Mouse (Mus musculus) T-helper 2 cell (primary cell): ENCODE measurements around the gene Slc44a1.

Experiments
- in situ Hi-C: fragments of 300-600 bp; cut with MboI, MseI; formaldehyde crosslinking; loops from one replicate; pipeline ENCODE4 v1.15.1; 2025; ENCODE audit warnings: high pct_unique_total_duplicates

Slc44a1 gene

DNA sequence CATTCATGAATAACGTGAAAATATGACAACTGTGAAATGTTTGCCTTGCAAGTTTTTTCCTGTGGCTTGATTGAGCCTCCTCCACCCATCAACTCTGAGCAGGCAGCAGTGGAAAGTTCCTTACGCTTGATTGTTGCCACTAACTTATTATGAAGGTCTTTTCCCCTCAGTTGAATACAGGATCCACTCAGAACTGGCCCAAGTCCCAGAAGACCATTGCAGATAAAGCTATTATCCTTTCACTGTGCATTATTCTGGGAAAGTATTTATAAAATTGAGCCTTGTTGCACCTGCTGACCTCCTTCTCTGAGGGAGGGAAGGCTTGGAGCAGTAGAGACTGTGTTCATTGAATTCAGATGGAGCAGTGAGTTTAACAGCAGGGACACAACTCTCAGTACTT lies 86.2 kb downstream of the Slc44a1 start:
- in situ Hi-C loops, result no loop called here

DNA sequence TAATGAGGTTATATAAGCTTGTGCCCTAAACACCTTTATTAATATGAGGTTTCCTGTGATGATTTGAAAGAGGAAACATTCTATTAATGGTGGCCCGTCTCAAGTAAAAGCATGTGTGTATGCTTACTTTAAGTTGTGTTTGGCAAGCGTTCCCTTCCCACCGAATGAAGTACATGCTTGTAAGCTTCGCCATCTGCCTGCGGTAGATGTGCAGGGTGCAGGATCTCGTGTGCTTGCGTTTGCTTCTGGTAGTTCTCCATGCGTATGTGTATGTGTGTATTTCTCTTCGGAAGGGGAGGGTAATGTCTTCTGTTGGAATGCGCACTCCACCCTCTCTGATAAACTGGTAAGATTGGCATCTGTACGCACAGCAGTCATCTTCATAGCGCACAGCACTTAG lies 95.6 kb downstream of the Slc44a1 start:
- in situ Hi-C loops, result no loop called here

- in situ Hi-C loops, result no loop called here
Observed at GRCm38 (mm10) chr4:53537101-53537500, 96.9 kb downstream of the Slc44a1 start.

GRCm38 (mm10) chr4:53537539-53537938 lies 97.3 kb downstream of the Slc44a1 start:
- in situ Hi-C loops, result no loop called here

DNA sequence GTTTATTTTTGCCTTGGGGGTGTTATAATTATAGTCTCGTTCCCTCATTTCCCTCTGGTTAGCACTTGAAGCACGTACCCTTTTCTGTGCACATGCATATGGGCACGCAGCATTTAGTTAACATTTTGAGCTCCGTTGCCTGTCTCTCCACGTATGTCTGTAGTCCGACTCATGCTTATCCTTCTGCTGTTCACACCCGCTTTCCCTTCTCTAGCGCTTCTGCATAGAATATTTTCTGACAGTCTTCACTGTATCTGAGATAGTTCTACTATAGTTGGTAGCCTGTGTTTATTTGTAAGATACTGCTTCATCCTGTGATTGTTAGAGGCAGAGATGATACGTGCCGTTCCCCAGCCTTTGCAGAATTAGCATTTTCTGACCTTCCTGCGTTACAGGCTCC lies 98.4 kb downstream of the Slc44a1 start:
- in situ Hi-C loops, result no loop called here

GRCm38 (mm10) chr4:53539929-53540328 lies 99.7 kb downstream of the Slc44a1 start:
- in situ Hi-C loops, result no loop called here

DNA sequence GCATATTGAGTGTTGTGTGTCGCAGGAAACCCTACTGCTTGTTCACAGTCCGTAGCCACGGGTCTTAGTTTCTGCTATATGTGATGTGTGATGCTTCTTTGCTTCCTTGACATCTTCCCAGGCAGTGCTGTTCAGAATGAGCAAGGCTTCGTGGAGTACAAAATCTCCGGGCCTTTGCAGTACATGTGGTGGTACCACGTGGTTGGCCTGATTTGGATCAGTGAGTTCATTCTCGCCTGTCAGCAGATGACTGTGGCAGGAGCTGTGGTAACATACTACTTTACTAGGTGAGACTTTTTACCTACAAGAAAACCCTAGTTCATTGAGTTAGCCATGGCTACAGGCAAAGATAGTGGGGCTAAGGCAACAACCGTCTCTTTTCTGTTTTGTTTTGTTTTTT lies 103.2 kb downstream of the Slc44a1 start:
- in situ Hi-C loops, result no loop called here

DNA sequence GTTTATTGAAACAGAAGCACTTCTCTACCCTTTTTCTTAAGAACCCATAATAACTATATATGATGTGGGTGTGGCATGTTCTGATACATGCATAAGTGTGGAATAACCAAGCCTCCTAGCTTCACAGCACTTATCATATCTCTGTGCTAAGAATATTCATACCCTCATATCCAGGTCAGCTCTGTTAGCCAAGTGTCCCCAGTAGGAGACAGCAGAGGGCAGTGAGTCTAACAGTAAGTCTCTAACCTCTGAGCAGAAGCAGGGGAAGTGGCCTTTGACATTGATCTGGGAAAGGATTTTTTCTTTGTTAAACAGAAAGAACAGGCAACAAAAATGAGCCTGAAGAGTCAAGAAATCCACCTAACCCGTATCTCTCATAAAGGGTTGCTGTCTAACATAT lies 104.7 kb downstream of the Slc44a1 start:
- in situ Hi-C loops, result no loop called here

DNA sequence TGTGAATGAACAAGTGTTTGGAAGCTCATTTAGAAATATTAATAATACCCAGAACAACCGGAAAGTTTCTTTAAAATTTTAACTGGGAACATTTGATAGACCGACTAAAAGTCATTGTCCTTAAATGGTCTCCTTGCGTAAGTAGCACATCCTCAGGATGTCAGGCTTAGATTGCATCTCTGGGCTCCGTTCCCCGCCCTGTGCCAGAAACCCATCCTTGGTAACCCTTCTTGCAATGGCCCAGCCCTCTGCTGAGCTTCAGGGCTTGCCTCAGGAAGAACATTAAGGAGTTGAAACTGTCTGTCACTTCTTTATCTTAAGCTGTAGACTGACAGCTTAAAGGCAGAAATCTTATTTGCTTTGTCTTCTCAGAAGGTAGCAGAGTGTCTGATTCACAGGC lies 107.2 kb downstream of the Slc44a1 start:
- in situ Hi-C loops, result no loop called here

GRCm38 (mm10) chr4:53549375-53549774 lies 109.2 kb downstream of the Slc44a1 start:
- in situ Hi-C loops, result no loop called here

GRCm38 (mm10) chr4:53564618-53565017 lies 124.4 kb downstream of the Slc44a1 start:
- in situ Hi-C loops, result no loop called here

GRCm38 (mm10) chr4:53567065-53567464 lies 126.9 kb downstream of the Slc44a1 start:
- in situ Hi-C loops, result no loop called here

- in situ Hi-C loops, result no loop called here
Observed at GRCm38 (mm10) chr4:53575558-53575957, 135.3 kb downstream of the Slc44a1 start.

- in situ Hi-C loops, result no loop called here
Observed at GRCm38 (mm10) chr4:53587676-53588075, 147.5 kb downstream of the Slc44a1 start.

- in situ Hi-C loops, result no loop called here
Observed at GRCm38 (mm10) chr4:53588936-53589335, 148.7 kb downstream of the Slc44a1 start.

- in situ Hi-C loops, result no loop called here
Observed at GRCm38 (mm10) chr4:53589466-53589865, 149.3 kb downstream of the Slc44a1 start.

DNA sequence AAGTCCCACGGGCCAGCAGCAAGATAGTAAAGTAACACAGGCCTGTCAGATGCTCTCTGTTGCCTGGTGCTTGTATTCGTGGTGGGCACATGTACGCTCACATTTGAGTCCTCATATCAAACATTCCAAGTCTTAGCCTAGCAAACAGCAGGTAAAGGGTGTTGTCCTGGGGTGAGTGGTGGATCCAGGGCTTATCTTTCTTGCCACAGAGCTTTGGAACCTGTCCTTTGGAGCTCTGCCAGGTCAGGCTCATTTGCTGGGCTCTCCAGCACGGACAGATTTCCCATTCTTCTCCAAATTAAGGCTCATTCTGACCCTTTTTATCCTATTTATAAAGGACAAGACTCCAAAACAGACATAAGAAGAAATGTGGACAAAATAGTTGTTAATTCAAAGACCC lies 149.9 kb downstream of the Slc44a1 start:
- in situ Hi-C loops, result no loop called here

DNA sequence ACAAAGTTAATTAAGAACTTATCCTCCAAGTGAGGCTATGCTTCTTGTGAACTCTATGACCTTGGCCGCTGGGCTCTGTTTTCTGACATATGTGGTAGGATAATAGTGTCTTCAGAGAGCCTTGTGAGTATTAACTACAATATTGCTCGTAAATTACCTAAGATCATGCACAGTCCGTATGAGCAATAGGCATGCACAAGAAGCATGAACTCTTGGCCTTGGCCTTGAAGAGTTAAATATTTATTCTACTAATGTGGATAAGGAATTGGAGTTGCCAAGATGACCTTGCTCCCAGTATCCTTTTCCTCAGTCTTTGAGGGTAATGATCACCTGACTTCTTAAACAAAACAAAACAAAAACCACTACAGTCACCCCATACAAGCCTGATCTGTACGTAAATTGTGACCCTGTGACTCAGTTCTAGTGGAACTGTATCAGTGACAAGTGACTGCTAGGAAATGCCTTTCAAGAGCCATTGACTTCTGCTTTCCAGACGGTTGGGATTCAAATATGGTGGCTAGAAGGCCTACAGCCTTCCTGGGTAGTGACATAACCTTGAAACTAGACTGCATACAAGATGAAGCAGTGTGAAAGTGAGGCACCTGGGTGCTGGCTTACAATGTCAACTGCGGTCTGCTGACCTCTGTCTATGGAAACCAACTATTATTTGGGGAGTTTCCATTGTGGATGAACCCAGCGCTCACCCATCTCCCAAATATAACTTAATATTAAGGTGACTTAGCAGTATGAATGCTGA lies 150.7 kb downstream of the Slc44a1 start:
- in situ Hi-C loops, result no loop called here

GRCm38 (mm10) chr4:53591536-53591935 lies 151.3 kb downstream of the Slc44a1 start:
- in situ Hi-C loops, result no loop called here

GRCm38 (mm10) chr4:53591941-53592340 lies 151.7 kb downstream of the Slc44a1 start:
- in situ Hi-C loops, result no loop called here

DNA sequence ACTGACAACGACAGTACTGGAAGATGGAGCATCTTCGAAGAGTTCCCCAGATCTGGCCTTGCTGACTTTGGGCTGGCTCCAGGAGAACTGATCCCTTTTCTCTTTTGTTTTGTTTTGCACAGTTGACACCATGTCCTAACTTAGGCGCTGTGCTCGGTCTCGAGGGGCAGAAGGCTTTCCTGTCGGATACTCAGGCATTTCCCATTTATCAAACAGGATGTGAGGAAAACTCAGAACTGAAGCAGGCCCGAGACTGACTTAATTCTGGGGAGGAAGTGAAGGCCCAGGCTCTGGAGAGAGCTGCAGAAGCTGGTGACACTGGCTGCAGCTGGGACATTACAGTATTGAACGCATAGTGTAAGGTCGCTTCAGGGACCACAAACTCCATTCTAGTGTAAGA lies 152.2 kb downstream of the Slc44a1 start:
- in situ Hi-C loops, result no loop called here

DNA sequence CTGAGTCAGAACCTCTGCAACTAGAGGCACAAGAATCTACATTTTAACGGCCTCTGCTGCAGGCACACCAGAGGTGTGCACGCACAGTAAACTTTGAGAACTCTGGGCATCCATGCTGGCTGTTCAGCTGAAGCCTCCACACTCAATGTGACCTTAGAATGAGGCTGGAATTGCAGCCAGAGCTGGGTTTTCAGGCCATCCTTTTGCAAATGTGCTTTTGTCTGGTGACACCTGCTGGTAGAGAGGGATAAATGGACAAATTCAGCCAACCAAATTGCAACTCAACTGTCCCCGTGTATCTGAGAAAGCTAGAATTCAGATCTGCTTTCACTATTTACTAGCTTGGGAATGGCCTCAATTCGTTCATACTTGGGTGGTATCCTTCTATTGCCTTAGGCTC lies 154.0 kb downstream of the Slc44a1 start:
- in situ Hi-C loops, result no loop called here

GRCm38 (mm10) chr4:53595246-53596062 lies 155.2 kb downstream of the Slc44a1 start:
- in situ Hi-C loops, result no loop called here
